In genomic region chr10:10726501-10726900, GRCm38 (mm10) we compare ENCODE assay signal across 25 mouse cellular contexts. TPM values are rescaled to one million over a fixed set of nuclear protein-coding genes. Genes with fewer than 3 reads are reported as not detected.
"Had no signal": no experiment of that assay in that cellular context is flagged by ENCODE, and none has a peak within 500 bp of the region (broad histone marks: within the 10 kb centered on the region; RNA-seq: fewer than 3 reads in every experiment).

No protein-coding gene starts in this region.

- DNase-seq: liver, postnatal 0 days; lung, adult 2 months; lung, postnatal 14 days; lung, postnatal 36 days; right cerebral cortex, postnatal 14 days; thymus, adult 2 months; thymus, postnatal 25 days; thymus, postnatal 4 days had no signal

RNA-seq across cellular contexts. Expression of gene Gm10944, which starts 45.4 kb away (rescaled TPM):
- total RNA-seq: megakaryocyte progenitor cell, adult 5-6 weeks; midbrain, postnatal 0 days; monocyte, adult 5-6 weeks; neutrophil, adult 5-6 weeks had no signal
- polyA plus RNA-seq: liver, postnatal 0 days; lung, adult 2 months; lung, embryonic 15.5 days; lung, postnatal 0 days; macrophage; midbrain, embryonic 11.5 days; midbrain, embryonic 13.5 days; midbrain, embryonic 15.5 days; midbrain, postnatal 0 days; neural tube, embryonic 12.5 days; neural tube, embryonic 14.5 days; spleen, adult 2 months; stomach, embryonic 15.5 days; stomach, postnatal 0 days; testis, adult 2 months; thymus, adult 2 months; urinary bladder, adult 2 months had no signal
